Mouse (Mus musculus) cortical plate, adult 2 months (tissue): ENCODE results near the gene Ccl25. TPM values are rescaled to one million over a fixed set of nuclear protein-coding genes. Genes with fewer than 3 reads are reported as not detected.

Experiments used
- H3K27ac ChIP-seq: fragments of 200-500 bp; 2 replicates; pipeline ENCODE4 v1.5.1; 2012; ENCODE audit warnings: low read length, control low read depth, inconsistent platforms; ENCODE audit not compliant: insufficient read depth
- H3K4me1 ChIP-seq: fragments of 200-500 bp; 2 replicates; pipeline ENCODE4 v1.6.1; 2011; ENCODE audit warnings: low read length; ENCODE audit not compliant: control insufficient read depth, insufficient read depth
- H3K4me3 ChIP-seq: fragments of 200-500 bp; 2 replicates; pipeline ENCODE4 v1.5.1; 2011; ENCODE audit warnings: mild to moderate bottlenecking, low read length, control low read depth; ENCODE audit not compliant: insufficient read depth
- CTCF ChIP-seq: fragments of 200-500 bp; IDR thresholded peaks from 2 replicates; pipeline ENCODE4 v1.5.1; 2011; ENCODE audit warnings: mild to moderate bottlenecking, control low read depth, low read length; ENCODE audit not compliant: insufficient read depth; ENCODE audit errors: extremely low read depth
- POLR2A ChIP-seq: fragments of 200-500 bp; IDR thresholded peaks from 2 replicates; pipeline ENCODE4 v1.6.1; 2011; ENCODE audit warnings: mild to moderate bottlenecking, low read length, control low read depth; ENCODE audit not compliant: insufficient read depth; ENCODE audit errors: extremely low read depth
- polyA plus RNA-seq: library from polyadenylated mRNA; depleted of rRNA; stranded (reverse); fragments of >200 nt; gene quantifications from 2 replicates; pipeline ENCODE4 v1.2.3, GENCODE M21; 2012

The Ccl25 gene
- polyA plus RNA-seq, 1 experiment = 16.4 TPM

GRCm38 (mm10) chr8:4354516-4354915, 29.5 kb downstream of the Ccl25 start:
- H3K4me3 ChIP-seq = no peak overlapping the region
- H3K27ac ChIP-seq = no peak overlapping the region
- no peaks in the 10 kb centered on the region for H3K4me1 ChIP-seq
- TF ChIP-seq POLR2A (no peak), CTCF (no peak)

- Histone ChIP-seq H3K4me1 (no peaks in the 10 kb centered on the region), H3K4me3 (no peak overlapping the region), H3K27ac (no peak overlapping the region)
- TF ChIP-seq CTCF = no peak
- TF ChIP-seq POLR2A = no peak
Measured at GRCm38 (mm10) chr8:4355455-4355854, 30.4 kb downstream of the Ccl25 start.

GRCm38 (mm10) chr8:4359362-4359761, 34.4 kb downstream of the Ccl25 start:
- Histone ChIP-seq H3K4me1 (no peaks in the 10 kb centered on the region), H3K4me3 (no peak overlapping the region), H3K27ac (no peak overlapping the region)
- no peak for TF ChIP-seq POLR2A
- no peak for TF ChIP-seq CTCF

- Histone ChIP-seq H3K27ac (no peak overlapping the region), H3K4me1 (no peaks in the 10 kb centered on the region), H3K4me3 (no peak overlapping the region)
- TF ChIP-seq CTCF (no peak), POLR2A (no peak)
Measured at GRCm38 (mm10) chr8:4360922-4361321, 35.9 kb downstream of the Ccl25 start.

- Histone ChIP-seq H3K4me1 (no peaks in the 10 kb centered on the region), H3K27ac (no peak overlapping the region), H3K4me3 (no peak overlapping the region)
- no peak for TF ChIP-seq CTCF
- TF ChIP-seq POLR2A = no peak
Measured at GRCm38 (mm10) chr8:4366189-4366588, 41.2 kb downstream of the Ccl25 start.

- TF ChIP-seq CTCF (no peak), POLR2A (no peak)
- Histone ChIP-seq H3K4me1 (no peaks in the 10 kb centered on the region), H3K27ac (no peak overlapping the region), H3K4me3 (no peak overlapping the region)
Measured at GRCm38 (mm10) chr8:4367808-4368207, 42.8 kb downstream of the Ccl25 start.

GRCm38 (mm10) chr8:4368470-4368869, 43.5 kb downstream of the Ccl25 start:
- Histone ChIP-seq H3K27ac (no peak overlapping the region), H3K4me1 (no peaks in the 10 kb centered on the region), H3K4me3 (no peak overlapping the region)
- TF ChIP-seq POLR2A (no peak), CTCF (no peak)

GRCm38 (mm10) chr8:4370078-4370477, 45.1 kb downstream of the Ccl25 start:
- no peaks in the 10 kb centered on the region for H3K4me1 ChIP-seq
- no peak overlapping the region for H3K4me3 ChIP-seq
- H3K27ac ChIP-seq = no peak overlapping the region
- TF ChIP-seq CTCF (peak; percentile 59), POLR2A (no peak)

GRCm38 (mm10) chr8:4372657-4373056, 47.6 kb downstream of the Ccl25 start:
- Histone ChIP-seq H3K27ac (no peak overlapping the region), H3K4me1 (no peaks in the 10 kb centered on the region), H3K4me3 (no peak overlapping the region)
- TF ChIP-seq POLR2A (no peak), CTCF (no peak)

GRCm38 (mm10) chr8:4401442-4401841, 76.4 kb downstream of the Ccl25 start:
- H3K4me3 ChIP-seq = no peak overlapping the region
- TF ChIP-seq POLR2A (no peak), CTCF (no peak)
- no peaks in the 10 kb centered on the region; the same call in 1 of the 2 replicates for H3K4me1 ChIP-seq
- no peak overlapping the region for H3K27ac ChIP-seq
